Mouse (Mus musculus): Measurements from ENCODE around the gene Pacrg. TPM values are rescaled to one million over a fixed set of nuclear protein-coding genes. Genes with fewer than 3 reads are reported as not detected.

Gene Pacrg
- 9.3 and 11.1 TPM in 2 replicates for polyA plus RNA-seq (2016; fragmentation: Nextera tagmentation; extraction: Ambion mirVana)

DNA sequence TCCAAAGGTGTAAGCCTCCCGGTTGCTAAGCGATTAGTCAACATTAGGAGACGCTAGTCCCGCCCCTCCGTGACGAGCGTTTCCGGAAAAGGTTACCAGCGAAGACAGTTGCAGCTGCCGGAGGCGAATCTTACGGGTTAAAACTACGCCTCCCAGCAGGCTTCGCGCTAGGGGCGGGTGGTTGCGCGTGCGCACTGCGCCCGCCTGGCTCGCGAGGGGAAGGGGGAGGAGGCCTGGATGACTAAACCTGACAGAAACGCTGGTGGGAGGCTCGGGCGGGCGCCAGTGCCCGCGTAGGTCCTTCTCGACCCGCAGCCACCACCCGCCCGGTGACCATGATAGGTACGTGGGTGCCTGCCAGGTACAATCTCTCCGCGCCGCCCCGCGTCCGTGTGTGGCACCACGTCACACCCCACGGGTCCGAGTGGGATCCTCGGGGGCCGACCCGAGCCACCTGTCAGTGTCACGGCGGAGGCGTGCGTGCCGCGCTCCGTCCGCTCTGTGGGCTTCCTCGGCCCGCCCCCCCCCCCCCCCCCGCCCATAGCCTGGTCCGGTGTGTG, at the start of gene Pacrg, which contains the start of gene Prkn:
Gene Pacrg (minus strand): TSS at position 164 of the 560 bp plus-strand sequence.
Gene Prkn (plus strand): TSS at position 237 of the 560 bp plus-strand sequence.
- H3K4me3 ChIP-seq: peak within 1 kb of the TSS; percentile 65
- peaks cover 5% of the 10 kb centered on the region for H3K4me1 ChIP-seq
- H3K36me3 ChIP-seq: no peaks in the 10 kb centered on the region
- peak within 1 kb of the TSS; percentile 78 for H3K27ac ChIP-seq
- under 1% methylated on average over 45 of the region's 58 CpGs for WGBS
- H3K27me3 ChIP-seq: no peaks in the 10 kb centered on the region
- peak within 1 kb of the TSS; percentile 79 for H3K4me2 ChIP-seq (replicated peaks)
- ATAC-seq (ENCODE audit: low FRiP score): peak; percentile 95
- no peaks in the 10 kb centered on the region for H3K9me3 ChIP-seq (replicated peaks)
- peak within 1 kb of the TSS; percentile 71 for H3K9ac ChIP-seq

GRCm38 (mm10) chr17:10887924-10888323, 47.8 kb upstream of the Pacrg start:
- Histone ChIP-seq H3K27me3 (no peaks in the 10 kb centered on the region), H3K4me1 (peaks cover 10% of the 10 kb centered on the region), H3K4me2 (replicated peaks) (no peak overlapping the region), H3K9ac (no peak overlapping the region), H3K27ac (no peak overlapping the region), H3K36me3 (no peaks in the 10 kb centered on the region), H3K4me3 (no peak overlapping the region), H3K9me3 (replicated peaks) (no peaks in the 10 kb centered on the region)
- 9% methylated on average over 4 of the region's 4 CpGs for WGBS
- no peak for ATAC-seq (ENCODE audit: low FRiP score)

DNA sequence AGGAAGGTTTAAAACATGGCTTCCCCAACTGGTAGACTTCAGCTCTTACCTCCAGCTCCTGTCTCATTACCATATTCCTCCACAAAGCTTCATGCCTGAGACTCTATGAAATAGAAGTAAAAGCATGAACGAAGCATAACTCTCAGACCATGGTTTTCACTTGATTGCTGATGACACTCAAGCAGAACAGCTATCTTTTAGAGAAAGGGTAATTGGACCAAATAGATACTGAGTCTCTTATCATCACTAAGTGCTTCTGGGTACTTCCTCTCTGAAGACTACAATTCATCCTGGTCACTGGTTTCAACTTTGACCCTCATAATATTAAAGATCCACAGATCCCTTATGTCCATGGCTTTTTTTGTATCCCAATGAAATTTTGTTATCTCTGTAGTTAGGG, 42.1 kb upstream of the Pacrg start:
- Histone ChIP-seq H3K27ac (no peak overlapping the region), H3K9ac (no peak overlapping the region), H3K9me3 (replicated peaks) (no peaks in the 10 kb centered on the region), H3K4me2 (replicated peaks) (no peak overlapping the region), H3K4me1 (no peaks in the 10 kb centered on the region), H3K36me3 (no peaks in the 10 kb centered on the region), H3K4me3 (no peak overlapping the region), H3K27me3 (no peaks in the 10 kb centered on the region)
- ATAC-seq (ENCODE audit: low FRiP score): no peak
- 88% methylated on average over 1 of the region's 1 CpGs for WGBS

DNA sequence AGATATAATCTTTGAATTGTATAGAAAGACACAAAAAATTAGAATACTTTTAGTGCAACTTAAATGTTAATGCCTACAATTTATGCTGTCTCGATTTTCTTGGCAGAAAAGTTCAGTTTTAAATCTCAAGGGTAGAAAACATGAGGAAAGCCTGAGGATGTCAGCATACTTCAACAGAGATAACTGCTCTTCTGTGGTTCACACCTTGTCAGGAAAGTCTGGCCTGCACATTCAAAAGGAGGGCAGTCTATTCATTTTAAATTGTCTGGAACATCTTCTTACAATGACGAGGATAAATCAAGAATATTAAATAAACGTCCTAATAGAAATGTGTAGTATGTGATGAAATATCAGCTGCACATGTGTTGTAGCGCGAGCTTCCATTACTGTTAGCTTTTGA, 38.9 kb upstream of the Pacrg start:
- Histone ChIP-seq H3K36me3 (no peaks in the 10 kb centered on the region), H3K4me2 (replicated peaks) (no peak overlapping the region), H3K9ac (no peak overlapping the region), H3K4me3 (no peak overlapping the region), H3K27ac (no peak overlapping the region), H3K27me3 (no peaks in the 10 kb centered on the region), H3K9me3 (replicated peaks) (no peaks in the 10 kb centered on the region), H3K4me1 (no peaks in the 10 kb centered on the region)
- WGBS: 89% methylated on average over 5 of the region's 5 CpGs
- ATAC-seq (ENCODE audit: low FRiP score): no peak

DNA sequence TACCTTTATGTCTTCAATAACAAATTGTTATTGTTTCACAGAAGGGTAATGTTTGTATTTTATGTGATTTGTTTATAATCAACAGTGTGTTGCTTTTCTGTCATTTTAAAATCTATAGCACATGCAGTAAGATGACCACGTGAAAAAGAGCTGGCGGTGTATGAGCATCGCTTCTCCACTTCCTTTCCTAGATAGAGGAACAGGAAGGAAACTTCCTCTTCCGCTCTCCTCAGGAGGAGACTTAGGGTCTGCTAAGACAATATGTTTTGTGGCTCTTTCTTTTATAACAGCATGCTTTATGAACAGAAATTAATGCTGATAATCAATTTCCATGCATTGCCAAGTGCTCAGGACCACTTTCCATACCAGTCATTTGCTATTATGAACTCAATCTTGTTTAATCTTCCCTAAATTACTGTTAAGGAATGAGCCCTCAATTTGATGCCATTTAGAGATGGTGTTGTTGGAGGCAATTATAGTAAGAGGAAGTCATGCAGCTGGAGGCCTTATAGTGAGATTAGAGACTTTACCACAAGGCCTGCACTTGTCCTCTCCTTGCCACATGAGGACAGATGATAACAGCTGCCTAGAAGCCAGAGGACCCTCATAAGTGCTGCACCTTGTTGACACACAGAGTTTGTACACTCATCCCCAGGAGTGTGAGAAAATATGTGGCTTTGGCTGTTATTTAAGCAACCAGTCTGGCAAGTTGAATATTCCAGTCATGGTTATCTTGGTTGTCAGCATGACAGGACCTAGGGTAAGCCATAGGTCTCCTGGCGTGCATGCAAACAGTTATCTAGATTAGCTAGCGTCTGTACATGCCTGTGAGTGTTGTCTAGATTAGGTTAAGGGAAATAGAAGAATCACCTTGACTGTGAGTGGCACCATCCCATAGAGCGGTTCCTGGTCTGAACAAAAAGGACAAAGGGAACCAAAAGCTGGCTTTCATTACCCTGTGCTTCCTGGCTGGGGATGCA, 34.4 kb upstream of the Pacrg start:
- no peak overlapping the region for H3K4me2 ChIP-seq (replicated peaks)
- H3K27me3 ChIP-seq: no peaks in the 10 kb centered on the region
- 88% methylated on average over 7 of the region's 7 CpGs for WGBS
- no peak overlapping the region for H3K9ac ChIP-seq
- H3K9me3 ChIP-seq (replicated peaks): no peaks in the 10 kb centered on the region
- H3K27ac ChIP-seq: no peak overlapping the region
- H3K36me3 ChIP-seq: no peaks in the 10 kb centered on the region
- no peak for ATAC-seq (ENCODE audit: low FRiP score)
- H3K4me1 ChIP-seq: no peaks in the 10 kb centered on the region
- no peak overlapping the region for H3K4me3 ChIP-seq

DNA sequence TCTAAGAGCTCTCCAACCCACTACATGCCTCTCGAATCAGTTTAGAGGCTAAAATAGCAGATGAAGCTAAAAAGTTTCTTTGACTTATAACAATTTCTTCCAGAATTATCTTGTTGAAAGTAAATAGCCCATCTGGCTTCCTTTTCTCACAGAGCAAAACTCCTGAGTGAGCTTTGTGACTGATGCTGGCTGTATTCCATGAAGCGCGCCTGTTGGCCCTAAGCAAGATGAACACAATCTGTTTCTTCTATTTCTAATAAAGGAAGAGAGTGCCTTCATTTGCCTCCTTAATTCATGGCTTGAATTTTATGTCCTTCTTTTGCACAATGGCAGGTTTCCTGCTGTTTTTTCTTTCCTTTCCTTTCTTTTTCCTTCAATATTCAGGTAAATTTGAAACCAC, 14.1 kb upstream of the Pacrg start:
- Histone ChIP-seq H3K4me1 (no peaks in the 10 kb centered on the region), H3K9ac (no peak overlapping the region), H3K9me3 (replicated peaks) (no peaks in the 10 kb centered on the region), H3K27me3 (no peaks in the 10 kb centered on the region), H3K4me3 (no peak overlapping the region), H3K27ac (no peak overlapping the region), H3K36me3 (no peaks in the 10 kb centered on the region), H3K4me2 (replicated peaks) (no peak overlapping the region)
- WGBS: 91% methylated on average over 3 of the region's 3 CpGs
- no peak for ATAC-seq (ENCODE audit: low FRiP score)

DNA sequence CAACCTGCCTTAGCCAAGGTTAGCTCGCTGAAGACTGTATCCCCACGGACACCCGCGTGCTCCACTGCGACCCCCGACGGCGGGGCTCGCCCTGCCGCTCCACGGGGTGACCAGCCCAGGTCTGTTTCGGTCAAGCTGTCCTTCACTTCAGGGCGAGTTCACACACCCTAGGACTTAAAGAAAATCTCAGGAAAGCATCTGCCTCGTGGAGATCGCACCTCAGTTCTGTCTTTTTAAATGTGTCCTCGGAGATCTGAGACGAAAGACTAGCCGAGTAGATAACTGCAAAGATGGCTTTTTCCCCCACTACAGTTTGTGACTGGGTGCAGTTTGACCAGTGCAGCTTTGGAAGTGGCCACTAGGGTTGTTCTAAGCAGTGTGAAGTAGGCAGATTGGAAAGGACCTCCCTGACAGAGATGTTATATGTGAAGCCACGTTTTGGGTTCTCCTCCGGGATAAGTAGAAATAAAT, 655 bp upstream of the Pacrg start:
- Histone ChIP-seq H3K4me3 (peak overlapping the region; percentile 65), H3K27me3 (no peaks in the 10 kb centered on the region), H3K4me2 (replicated peaks) (peak overlapping the region; percentile 79), H3K27ac (peak overlapping the region; percentile 78; the same call in 1 of the 2 replicates), H3K36me3 (no peaks in the 10 kb centered on the region), H3K4me1 (peaks cover 5% of the 10 kb centered on the region), H3K9ac (peak overlapping the region; percentile 71), H3K9me3 (replicated peaks) (no peaks in the 10 kb centered on the region)
- 4% methylated on average over 20 of the region's 20 CpGs for WGBS
- ATAC-seq (ENCODE audit: low FRiP score): peak; percentile 55

DNA sequence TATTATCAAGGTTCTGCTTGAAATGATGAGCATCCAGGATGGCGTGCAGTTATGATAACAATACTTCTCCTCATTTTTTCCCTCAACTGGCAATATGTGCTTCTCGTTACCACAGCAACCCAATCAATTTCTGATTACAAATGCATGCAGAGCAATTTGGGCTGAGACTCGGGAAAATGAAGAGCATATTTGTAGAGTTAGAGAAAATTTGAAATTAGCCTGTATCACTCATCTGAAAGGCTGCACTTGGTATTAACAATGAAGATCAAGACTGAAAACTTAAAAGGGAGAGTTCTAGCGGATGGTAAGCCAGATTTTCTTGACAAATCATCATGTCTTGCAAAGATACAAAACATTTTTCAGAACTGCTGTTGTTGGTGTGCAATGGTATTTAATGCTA, 21.1 kb downstream of the Pacrg start:
- H3K4me2 ChIP-seq (replicated peaks): no peak overlapping the region
- H3K9me3 ChIP-seq (replicated peaks): no peaks in the 10 kb centered on the region
- no peak for ATAC-seq (ENCODE audit: low FRiP score)
- H3K4me1 ChIP-seq: no peaks in the 10 kb centered on the region
- H3K27ac ChIP-seq: no peak overlapping the region
- 79% methylated on average over 4 of the region's 4 CpGs for WGBS
- H3K36me3 ChIP-seq: no peaks in the 10 kb centered on the region
- H3K27me3 ChIP-seq: no peaks in the 10 kb centered on the region
- H3K4me3 ChIP-seq: no peak overlapping the region
- H3K9ac ChIP-seq: no peak overlapping the region

GRCm38 (mm10) chr17:10808571-10808970, 31.5 kb downstream of the Pacrg start:
- Histone ChIP-seq H3K27me3 (no peaks in the 10 kb centered on the region), H3K36me3 (no peaks in the 10 kb centered on the region), H3K9me3 (replicated peaks) (no peaks in the 10 kb centered on the region), H3K4me3 (no peak overlapping the region), H3K9ac (no peak overlapping the region), H3K4me1 (peaks cover 6% of the 10 kb centered on the region), H3K27ac (no peak overlapping the region), H3K4me2 (replicated peaks) (no peak overlapping the region)
- no peak for ATAC-seq (ENCODE audit: low FRiP score)
- 87% methylated on average over 2 of the region's 2 CpGs for WGBS

DNA sequence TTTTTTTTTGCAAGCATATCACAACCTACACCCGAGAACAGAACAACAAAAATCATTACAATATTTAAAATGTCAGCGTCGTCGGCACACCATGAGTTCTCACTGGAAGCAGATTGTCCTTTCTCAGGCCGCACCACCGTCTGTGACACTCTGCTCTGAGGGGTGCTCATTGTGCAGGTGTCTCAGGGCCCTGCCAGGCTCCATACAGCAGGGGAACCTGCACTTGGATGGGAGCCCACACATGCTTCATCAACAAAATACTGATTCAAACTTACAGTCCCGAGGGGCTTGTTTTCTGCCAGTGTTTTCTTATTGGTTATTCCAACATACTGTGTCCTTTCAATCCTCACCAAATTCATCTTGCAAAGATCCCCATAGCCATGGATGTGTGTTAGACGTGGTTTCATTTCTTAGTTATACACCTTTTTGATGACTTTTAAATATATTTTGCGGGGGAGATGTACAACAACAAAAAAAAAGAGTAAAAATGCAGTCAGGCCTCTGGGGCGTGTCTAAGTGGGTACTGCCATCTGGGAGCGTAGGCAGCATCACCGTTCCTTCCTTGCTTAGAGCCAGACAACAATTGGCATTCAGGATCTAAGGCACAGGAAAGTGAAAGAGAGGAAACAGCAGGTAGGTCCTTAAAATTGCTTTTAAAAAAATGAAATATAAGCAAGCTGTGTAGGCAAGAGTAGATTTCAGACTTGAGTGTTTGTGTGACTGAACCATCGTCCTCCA, 32.7 kb downstream of the Pacrg start:
- H3K4me3 ChIP-seq: no peak overlapping the region
- H3K36me3 ChIP-seq: no peaks in the 10 kb centered on the region
- H3K27ac ChIP-seq: no peak overlapping the region
- H3K9ac ChIP-seq: no peak overlapping the region
- H3K27me3 ChIP-seq: no peaks in the 10 kb centered on the region
- H3K9me3 ChIP-seq (replicated peaks): no peaks in the 10 kb centered on the region
- H3K4me1 ChIP-seq: peaks cover 6% of the 10 kb centered on the region
- no peak for ATAC-seq (ENCODE audit: low FRiP score)
- 78% methylated on average over 13 of the region's 13 CpGs for WGBS
- H3K4me2 ChIP-seq (replicated peaks): no peak overlapping the region

GRCm38 (mm10) chr17:10806692-10807091, 33.4 kb downstream of the Pacrg start:
- no peak overlapping the region for H3K27ac ChIP-seq
- no peak for ATAC-seq (ENCODE audit: low FRiP score)
- H3K36me3 ChIP-seq: no peaks in the 10 kb centered on the region
- H3K9ac ChIP-seq: no peak overlapping the region
- no peaks in the 10 kb centered on the region for H3K27me3 ChIP-seq
- peaks cover 6% of the 10 kb centered on the region for H3K4me1 ChIP-seq
- WGBS: 86% methylated on average over 4 of the region's 4 CpGs
- H3K9me3 ChIP-seq (replicated peaks): no peaks in the 10 kb centered on the region
- H3K4me2 ChIP-seq (replicated peaks): no peak overlapping the region
- no peak overlapping the region for H3K4me3 ChIP-seq

- no peak overlapping the region for H3K4me2 ChIP-seq (replicated peaks)
- no peaks in the 10 kb centered on the region for H3K9me3 ChIP-seq (replicated peaks)
- H3K4me1 ChIP-seq: no peaks in the 10 kb centered on the region; the same call in 1 of the 2 replicates
- no peak overlapping the region for H3K27ac ChIP-seq
- WGBS: 51% methylated on average over 3 of the region's 3 CpGs
- H3K36me3 ChIP-seq: no peaks in the 10 kb centered on the region
- H3K9ac ChIP-seq: no peak overlapping the region
- H3K27me3 ChIP-seq: no peaks in the 10 kb centered on the region
- H3K4me3 ChIP-seq: no peak overlapping the region
- no peak for ATAC-seq (ENCODE audit: low FRiP score)
Observed at GRCm38 (mm10) chr17:10791661-10792060, 48.5 kb downstream of the Pacrg start.

Data from hindbrain, embryonic 12.5 days (tissue).